Mouse (Mus musculus) liver, postnatal 0 days (tissue): Measurements from ENCODE around the gene Rprml. TPM values are rescaled to one million over a fixed set of nuclear protein-coding genes. Genes with fewer than 3 reads are reported as not detected.

Experiments
- ATAC-seq: fragments of 200-750 bp; cut with Nextera tagmentation; 2 replicates; pipeline ENCODE4 v1.8.0; 2017; ENCODE audit warnings: mild to moderate bottlenecking, moderate library complexity
- DNase-seq: peaks from one replicate; pipeline ENCODE4 v3.0.0-alpha.2; 2016
- H3K27ac ChIP-seq: fragments of 300-500 bp; sonication (generic); 2 replicates; pipeline ENCODE4 v1.5.1; 2014; ENCODE audit warnings: antibody characterized with exemption, moderate library complexity, mild to moderate bottlenecking, low read depth
- H3K27me3 ChIP-seq: fragments of 300-500 bp; sonication (generic); 2 replicates; pipeline ENCODE4 v1.6.1; 2014; ENCODE audit warnings: low read length, control low read depth, mixed read lengths; ENCODE audit not compliant: insufficient read depth
- H3K36me3 ChIP-seq: fragments of 300-500 bp; sonication (generic); replicated peaks from 2 replicates; pipeline ENCODE4 v1.6.1; 2014; ENCODE audit warnings: mild to moderate bottlenecking, control low read depth, low read length, moderate library complexity, mixed read lengths; ENCODE audit not compliant: insufficient read depth
- H3K4me1 ChIP-seq: fragments of 300-500 bp; sonication (generic); 2 replicates; pipeline ENCODE4 v1.6.1; 2014; ENCODE audit warnings: antibody characterized with exemption, mild to moderate bottlenecking, control low read depth; ENCODE audit not compliant: insufficient read depth
- H3K4me2 ChIP-seq: fragments of 300-500 bp; sonication (generic); 2 replicates; pipeline ENCODE4 v1.6.1; 2014; ENCODE audit warnings: low read depth, mild to moderate bottlenecking, low read length, moderate library complexity, mixed read lengths
- H3K4me3 ChIP-seq: fragments of 300-500 bp; sonication (generic); 2 replicates; pipeline ENCODE4 v1.5.1; 2014; ENCODE audit warnings: low read depth, low read length
- H3K9ac ChIP-seq: fragments of 300-500 bp; sonication (generic); replicated peaks from 2 replicates; pipeline ENCODE4 v1.6.1; 2014; ENCODE audit warnings: mild to moderate bottlenecking, moderate library complexity
- H3K9me3 ChIP-seq: fragments of 300-500 bp; sonication (generic); 2 replicates; pipeline ENCODE4 v1.6.1; 2016; ENCODE audit warnings: mild to moderate bottlenecking, control low read depth, low read length, mixed read lengths
- CTCF ChIP-seq: sonication (generic); IDR thresholded peaks from 2 replicates; pipeline ENCODE4 v1.5.1; 2016; ENCODE audit warnings: antibody characterized with exemption, low read depth
- EP300 ChIP-seq: IDR thresholded peaks from 2 replicates; pipeline ENCODE4 v1.6.1; 2016; ENCODE audit warnings: antibody characterized with exemption, low read depth, mild to moderate bottlenecking
- WGBS: fragments of 180-500 bp; shearing (Covaris S2); extraction: QIAGEN DNeasy Blood & Tissue Kit; methylation state at CpG from one replicate; pipeline ENCODE4 v1.1.7; 2014; ENCODE audit not compliant: insufficient replicate concordance; 5-methylcytosine and 5-hydroxymethylcytosine counted together
- polyA plus RNA-seq: library from polyadenylated mRNA; unstranded; fragments of >200 nt; fragmentation: Nextera tagmentation; extraction: Ambion mirVana; gene quantifications from 2 replicates; pipeline ENCODE4 v1.2.1, GENCODE M21; 2015

The Rprml gene
- polyA plus RNA-seq, 1 experiment from 2014 or later, result not detected

DNA sequence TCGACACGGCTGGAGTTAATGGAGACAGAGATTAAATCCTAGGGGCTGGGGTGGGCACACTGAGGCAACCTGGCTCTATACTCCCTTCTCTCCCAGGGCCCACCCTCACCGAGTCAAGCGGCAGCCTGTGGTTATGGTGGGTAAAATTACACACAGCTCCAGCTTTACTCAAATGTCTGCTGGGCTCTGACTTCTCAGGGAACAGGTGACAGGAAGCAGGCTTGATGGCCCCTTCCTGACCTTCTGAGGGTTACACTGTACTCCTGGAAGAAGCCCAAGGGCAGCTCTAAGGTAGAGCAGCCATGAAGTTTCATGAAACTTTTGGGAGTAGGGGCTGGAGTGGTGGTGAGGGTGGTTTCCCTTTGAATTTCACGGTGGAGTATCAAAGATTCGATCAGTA lies 37.3 kb downstream of the Rprml start:
- H3K4me3 ChIP-seq, result no peak overlapping the region
- no peaks in the 10 kb centered on the region for H3K27me3 ChIP-seq
- H3K4me1 ChIP-seq, result peaks cover 10% of the 10 kb centered on the region
- H3K27ac ChIP-seq, result no peak overlapping the region
- 65% methylated on average over 6 of the region's 6 CpGs for WGBS
- TF ChIP-seq CTCF (no peak), EP300 (no peak)
- no peak overlapping the region for H3K9ac ChIP-seq
- H3K9me3 ChIP-seq, result no peaks in the 10 kb centered on the region
- ATAC-seq, result no peak
- no peak overlapping the region for H3K4me2 ChIP-seq
- peaks cover 56% of the 10 kb centered on the region for H3K36me3 ChIP-seq
- DNase-seq, result no peak

DNA sequence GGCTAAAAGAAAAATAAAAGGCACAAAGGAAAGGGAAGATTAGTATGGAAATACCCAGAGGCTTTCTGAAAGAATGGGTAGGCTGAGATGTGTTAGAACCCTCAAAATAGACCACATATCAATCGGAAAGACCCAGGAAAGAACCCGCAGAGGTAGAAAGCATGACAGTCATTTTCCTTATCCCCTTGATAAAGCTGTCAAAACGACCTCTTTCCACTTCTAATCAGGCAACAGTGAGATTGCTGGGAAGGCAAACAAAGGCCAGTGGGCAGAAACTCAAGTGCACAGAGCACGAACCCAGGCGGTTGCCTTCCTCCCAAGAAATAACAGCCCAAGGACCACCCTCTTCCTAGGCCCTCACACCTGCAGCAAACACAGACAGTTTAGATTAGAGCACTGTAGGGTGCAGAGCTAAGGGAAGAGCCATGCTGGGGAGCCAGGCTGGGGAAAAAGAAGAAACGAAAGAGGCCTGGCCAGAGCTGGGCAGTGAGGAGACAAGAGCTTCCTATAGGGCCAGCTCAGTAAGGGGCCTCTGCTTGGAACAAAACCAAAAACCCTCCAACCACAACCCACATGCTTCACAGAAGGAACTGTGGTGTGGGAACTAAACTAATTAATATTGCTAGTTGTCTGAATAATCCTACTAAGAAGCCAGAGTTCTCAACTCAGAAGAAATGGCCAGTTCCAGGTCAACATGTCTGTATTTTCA lies 39.1 kb downstream of the Rprml start:
- no peak overlapping the region for H3K27ac ChIP-seq
- no peaks in the 10 kb centered on the region for H3K9me3 ChIP-seq
- H3K9ac ChIP-seq, result no peak overlapping the region
- TF ChIP-seq EP300, result no peak
- H3K27me3 ChIP-seq, result no peaks in the 10 kb centered on the region
- ATAC-seq, result no peak
- peaks cover 39% of the 10 kb centered on the region for H3K36me3 ChIP-seq
- H3K4me3 ChIP-seq, result no peak overlapping the region
- no peak overlapping the region for H3K4me2 ChIP-seq
- WGBS, result 52% methylated on average over 6 of the region's 6 CpGs
- DNase-seq, result no peak
- H3K4me1 ChIP-seq, result peaks cover 12% of the 10 kb centered on the region

DNA sequence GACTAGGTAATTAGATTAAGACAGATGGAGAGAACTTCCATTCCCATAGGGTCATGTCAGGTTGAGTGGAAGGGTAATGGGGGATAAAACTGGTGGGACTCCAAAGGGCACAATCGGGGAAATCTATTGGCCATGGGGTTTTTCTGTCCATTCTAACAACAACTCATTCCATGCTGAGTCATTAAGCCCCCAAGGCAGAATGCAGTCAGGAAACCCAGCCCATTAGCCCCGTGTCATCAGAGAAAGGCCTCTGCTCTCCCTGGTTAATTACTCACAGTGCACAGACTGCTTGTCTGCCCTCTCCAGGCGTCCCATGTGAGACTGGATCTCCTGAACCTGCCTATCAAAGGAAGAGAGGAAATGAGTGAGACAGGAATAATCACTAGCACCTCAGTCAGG lies 39.6 kb downstream of the Rprml start:
- Histone ChIP-seq H3K4me2 (no peak overlapping the region), H3K27me3 (no peaks in the 10 kb centered on the region), H3K36me3 (peaks cover 34% of the 10 kb centered on the region), H3K4me1 (peaks cover 12% of the 10 kb centered on the region), H3K9me3 (no peaks in the 10 kb centered on the region), H3K27ac (no peak overlapping the region), H3K9ac (no peak overlapping the region), H3K4me3 (no peak overlapping the region)
- DNase-seq, result no peak
- ATAC-seq, result no peak
- TF ChIP-seq CTCF, result no peak
- TF ChIP-seq EP300, result no peak
- WGBS, result 36% methylated on average over 3 of the region's 3 CpGs

DNA sequence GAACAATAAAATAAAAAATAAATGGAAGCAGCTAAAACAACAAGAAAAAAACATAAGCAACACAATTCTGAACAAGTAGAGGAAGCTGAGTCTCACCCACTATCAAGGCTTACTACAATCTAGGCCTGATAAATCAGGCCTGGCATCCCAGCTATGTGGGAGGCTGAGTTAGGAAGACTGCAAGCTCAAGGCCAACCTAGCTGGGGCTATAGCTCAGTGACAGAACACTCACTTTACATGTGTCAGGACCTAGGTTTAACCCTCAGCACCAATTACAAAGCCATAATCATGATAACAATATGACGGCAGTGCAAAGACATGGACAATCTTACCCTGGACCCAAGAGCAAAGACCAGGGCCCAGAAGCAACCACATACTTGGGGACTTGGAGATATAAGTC lies 41.7 kb downstream of the Rprml start:
- no peak overlapping the region for H3K4me2 ChIP-seq
- DNase-seq (no peak), ATAC-seq (no peak)
- H3K9ac ChIP-seq, result no peak overlapping the region
- no peak for TF ChIP-seq CTCF
- no peak for TF ChIP-seq EP300
- no peaks in the 10 kb centered on the region for H3K27me3 ChIP-seq
- no peak overlapping the region for H3K4me3 ChIP-seq
- H3K27ac ChIP-seq, result no peak overlapping the region
- WGBS, result 82% methylated on average over 1 of the region's 1 CpGs
- peaks cover 12% of the 10 kb centered on the region for H3K4me1 ChIP-seq
- H3K36me3 ChIP-seq, result peaks cover 16% of the 10 kb centered on the region
- no peaks in the 10 kb centered on the region for H3K9me3 ChIP-seq

DNA sequence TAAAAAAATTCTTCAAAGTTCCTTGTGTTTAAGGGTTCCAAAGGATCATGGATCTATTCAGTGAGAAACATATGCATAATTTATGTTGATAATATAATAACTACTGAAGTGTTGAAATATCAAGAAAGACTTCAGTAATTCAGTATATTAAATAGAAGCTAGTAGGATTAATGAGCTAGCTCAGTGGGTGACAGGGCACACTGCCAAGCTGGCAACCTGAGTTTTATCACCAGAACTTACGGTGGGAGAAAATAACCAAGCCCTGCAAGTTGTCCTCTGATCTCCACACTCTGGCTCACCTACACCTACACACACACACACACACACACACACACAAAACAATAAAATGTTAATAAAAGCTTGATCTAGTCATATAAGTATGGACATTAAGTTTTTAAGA lies 43.9 kb downstream of the Rprml start:
- Histone ChIP-seq H3K4me1 (peaks cover 12% of the 10 kb centered on the region), H3K27me3 (no peaks in the 10 kb centered on the region), H3K9ac (no peak overlapping the region), H3K27ac (no peak overlapping the region), H3K9me3 (no peaks in the 10 kb centered on the region), H3K4me3 (no peak overlapping the region), H3K36me3 (no peaks in the 10 kb centered on the region), H3K4me2 (no peak overlapping the region)
- WGBS, result 58% methylated on average over 1 of the region's 1 CpGs
- no peak for TF ChIP-seq CTCF
- no peak for TF ChIP-seq EP300
- DNase-seq (no peak), ATAC-seq (no peak)

DNA sequence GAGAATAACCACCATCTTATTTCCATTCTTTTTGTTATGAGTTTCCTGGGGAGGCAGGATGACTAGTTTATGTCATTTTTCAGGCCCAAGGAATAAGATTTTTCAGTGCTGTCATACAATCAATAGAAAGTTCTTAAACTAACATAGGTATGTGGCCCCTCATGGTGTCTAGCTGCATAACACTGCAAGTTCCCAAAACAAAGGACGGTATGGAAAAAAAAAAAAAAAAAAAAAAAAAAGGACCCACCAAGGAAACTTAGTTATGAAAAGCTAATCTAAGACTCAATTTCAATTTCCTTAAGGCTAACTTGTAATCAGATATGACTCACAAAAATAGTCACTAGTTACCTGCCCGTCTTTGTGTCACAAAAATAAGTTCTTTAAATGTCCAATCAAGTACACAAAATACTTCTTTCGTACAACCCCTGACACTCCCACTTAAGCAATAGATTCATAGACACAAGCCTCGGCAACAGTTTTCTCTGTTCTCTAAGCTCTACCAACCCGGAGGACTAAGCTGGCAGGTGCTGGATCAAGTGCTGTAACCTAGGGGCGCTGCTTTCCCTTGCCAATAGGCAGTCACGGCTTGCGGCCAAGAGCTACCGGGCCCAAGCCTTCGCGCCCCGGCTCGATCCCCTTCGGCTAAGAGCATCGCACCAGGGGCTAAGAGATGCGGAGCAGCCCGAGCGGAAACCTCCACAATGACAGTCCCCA lies 47.6 kb downstream of the Rprml start:
- H3K4me1 ChIP-seq, result 0 out of 2 replicates have a peak, but pooled peaks cover 2% of the 10 kb centered on the region
- H3K4me2 ChIP-seq, result peak overlapping the region; percentile 75
- no peaks in the 10 kb centered on the region for H3K27me3 ChIP-seq
- no peak for DNase-seq
- no peaks in the 10 kb centered on the region for H3K36me3 ChIP-seq
- TF ChIP-seq EP300 (no peak), CTCF (peak; percentile 38; the same call in 1 of the 2 replicates)
- peak overlapping the region; percentile 88 for H3K4me3 ChIP-seq
- peak overlapping the region; percentile 99 for H3K27ac ChIP-seq
- WGBS, result under 1% methylated on average over 18 of the region's 18 CpGs
- peak; percentile 80 for ATAC-seq
- peak overlapping the region; percentile 90 for H3K9ac ChIP-seq
- no peaks in the 10 kb centered on the region for H3K9me3 ChIP-seq
